Mouse (Mus musculus): ENCODE results near the gene Tdpoz1. TPM values are rescaled to one million over a fixed set of nuclear protein-coding genes. Genes with fewer than 3 reads are reported as not detected.
"Not testable (repeated sequence)": the region's sequence is repeated elsewhere in the genome, so short reads cannot be mapped to it uniquely, and the experiment has no call there.

Tdpoz1 gene
- not detected in 2 replicates for polyA plus RNA-seq (2012; rRNA removed)

DNA sequence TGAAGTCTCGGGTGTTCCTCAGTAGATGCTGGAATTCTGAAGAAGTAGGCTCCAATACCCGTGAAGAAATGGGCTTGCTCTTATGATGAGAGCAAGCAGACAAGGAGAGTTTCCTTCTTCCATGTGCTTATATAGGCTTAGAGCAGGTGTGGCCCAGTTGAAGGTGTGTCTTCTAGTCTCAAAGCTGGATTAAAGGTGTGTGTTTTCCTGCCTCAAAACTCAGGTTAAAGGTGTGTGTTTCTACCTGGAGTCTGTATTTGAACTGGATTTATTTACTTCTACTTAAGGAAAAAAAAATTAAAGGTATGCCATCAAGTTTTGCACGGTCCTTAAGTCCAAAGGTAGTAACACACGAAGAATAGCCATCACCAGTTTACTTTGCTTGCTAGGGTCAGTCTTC is at the start of gene Tdpoz1:
Gene Tdpoz1 (minus strand): TSS at position 101 of the 400 bp plus-strand sequence.
- H3K4me1 ChIP-seq (ENCODE audit: control insufficient read depth, insufficient read depth, low read length); H3K4me3 ChIP-seq (ENCODE audit: insufficient read depth, low read depth, low read length); H3K27me3 ChIP-seq (replicated peaks; ENCODE audit: control insufficient read depth, insufficient read depth, low read length); H3K27ac ChIP-seq (ENCODE audit: insufficient read depth, low read depth, low read length); DNase-seq; H3K36me3 ChIP-seq (ENCODE audit: control insufficient read depth, insufficient read depth, low read length): not testable (repeated sequence)
- 72% methylated on average over 3 of the region's 4 CpGs for whole genome bisulfite sequencing

- not testable (repeated sequence) for DNase-seq; H3K27me3 ChIP-seq (replicated peaks; ENCODE audit: control insufficient read depth, insufficient read depth, low read length); H3K36me3 ChIP-seq (ENCODE audit: control insufficient read depth, insufficient read depth, low read length); H3K27ac ChIP-seq (ENCODE audit: insufficient read depth, low read depth, low read length); H3K4me1 ChIP-seq (ENCODE audit: control insufficient read depth, insufficient read depth, low read length); H3K4me3 ChIP-seq (ENCODE audit: insufficient read depth, low read depth, low read length)
- 88% methylated on average over 2 of the region's 2 CpGs for WGBS
Observed at GRCm38 (mm10) chr3:93708969-93709637, 33.0 kb upstream of the Tdpoz1 start.

DNA sequence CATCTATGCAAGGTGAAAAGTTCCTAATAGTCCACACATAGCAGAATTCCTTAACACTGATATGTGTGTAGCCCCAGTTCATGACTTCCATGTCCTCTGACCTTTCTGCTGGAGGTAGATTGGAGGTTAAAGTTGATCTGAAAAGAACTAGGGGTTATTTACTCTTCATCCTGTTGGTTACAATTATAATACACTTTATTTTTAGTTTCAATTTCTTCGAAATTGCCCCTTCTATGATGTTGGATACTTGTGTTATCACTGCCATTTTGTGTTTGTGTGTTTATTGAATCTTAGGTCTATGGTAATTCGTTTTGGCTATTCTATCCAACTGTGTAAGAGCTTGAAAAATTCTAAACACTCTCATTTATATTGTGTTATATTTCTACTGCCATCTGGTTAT is 16.9 kb upstream of the Tdpoz1 start, which contains the start of gene Gm37596:
Gene Gm37596 (minus strand): TSS at position 101 of the 400 bp plus-strand sequence.
- H3K27ac ChIP-seq (ENCODE audit: insufficient read depth, low read depth, low read length); H3K36me3 ChIP-seq (ENCODE audit: control insufficient read depth, insufficient read depth, low read length); H3K4me3 ChIP-seq (ENCODE audit: insufficient read depth, low read depth, low read length); H3K4me1 ChIP-seq (ENCODE audit: control insufficient read depth, insufficient read depth, low read length); H3K27me3 ChIP-seq (replicated peaks; ENCODE audit: control insufficient read depth, insufficient read depth, low read length); DNase-seq: not testable (repeated sequence)
- WGBS: 40% methylated on average over 1 of the region's 2 CpGs

GRCm38 (mm10) chr3:93670805-93671503 is 5.2 kb downstream of the Tdpoz1 start:
- H3K4me3 ChIP-seq (ENCODE audit: insufficient read depth, low read depth, low read length); H3K4me1 ChIP-seq (ENCODE audit: control insufficient read depth, insufficient read depth, low read length); DNase-seq; H3K27me3 ChIP-seq (replicated peaks; ENCODE audit: control insufficient read depth, insufficient read depth, low read length); H3K36me3 ChIP-seq (ENCODE audit: control insufficient read depth, insufficient read depth, low read length); H3K27ac ChIP-seq (ENCODE audit: insufficient read depth, low read depth, low read length): not testable (repeated sequence)
- 71% methylated on average over 6 of the region's 6 CpGs for WGBS

DNA sequence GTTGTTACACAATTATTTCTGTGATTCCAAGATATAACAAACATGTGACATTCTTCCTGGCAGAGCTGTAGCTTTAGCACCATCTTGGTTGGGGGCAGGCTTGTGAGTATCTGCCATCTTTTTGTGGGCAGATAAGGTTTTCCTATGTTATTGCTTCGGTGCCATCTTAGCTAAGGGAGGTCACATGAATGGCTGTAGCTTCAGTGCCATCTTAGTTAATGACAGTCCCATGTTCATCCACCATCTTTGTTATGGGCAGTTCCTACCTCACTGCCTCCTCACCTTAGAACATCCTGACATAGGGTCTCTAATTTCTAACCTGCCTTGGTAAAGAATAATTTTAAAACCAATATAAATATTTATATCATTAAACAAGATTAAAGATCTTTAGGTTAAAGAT is 21.9 kb downstream of the Tdpoz1 start:
- H3K4me3 ChIP-seq (ENCODE audit: insufficient read depth, low read depth, low read length): no peak overlapping the region
- no peaks in the 10 kb centered on the region for H3K27me3 ChIP-seq (replicated peaks; ENCODE audit: control insufficient read depth, insufficient read depth, low read length)
- H3K36me3 ChIP-seq (ENCODE audit: control insufficient read depth, insufficient read depth, low read length): no peaks in the 10 kb centered on the region
- 74% methylated on average over 1 of the region's 1 CpGs for WGBS
- no peak overlapping the region for H3K27ac ChIP-seq (ENCODE audit: insufficient read depth, low read depth, low read length)
- DNase-seq: no peak
- H3K4me1 ChIP-seq (ENCODE audit: control insufficient read depth, insufficient read depth, low read length): no peaks in the 10 kb centered on the region
- no peak for TF ChIP-seq CTCF (conservative IDR thresholded peaks at IDR 0.05; ENCODE audit: insufficient read depth, insufficient read length, low read depth, low read length)
- no peak for TF ChIP-seq POLR2A (IDR thresholded peaks at IDR 0.05; ENCODE audit: low read depth, low read length)

GRCm38 (mm10) chr3:93652586-93652985 is 23.5 kb downstream of the Tdpoz1 start, which contains the start of gene Tdpoz2:
Tdpoz2 (minus strand) TSS chr3:93652686.
- no peaks in the 10 kb centered on the region for H3K36me3 ChIP-seq (ENCODE audit: control insufficient read depth, insufficient read depth, low read length)
- TF ChIP-seq CTCF (conservative IDR thresholded peaks at IDR 0.05; ENCODE audit: insufficient read depth, insufficient read length, low read depth, low read length): no peak
- TF ChIP-seq POLR2A (IDR thresholded peaks at IDR 0.05; ENCODE audit: low read depth, low read length): no peak
- no peaks in the 10 kb centered on the region for H3K4me1 ChIP-seq (ENCODE audit: control insufficient read depth, insufficient read depth, low read length)
- H3K4me3 ChIP-seq (ENCODE audit: insufficient read depth, low read depth, low read length): no peak within 1 kb of the TSS
- no peaks in the 10 kb centered on the region for H3K27me3 ChIP-seq (replicated peaks; ENCODE audit: control insufficient read depth, insufficient read depth, low read length)
- no peak within 1 kb of the TSS for H3K27ac ChIP-seq (ENCODE audit: insufficient read depth, low read depth, low read length)
- DNase-seq: no peak
- 86% methylated on average over 3 of the region's 3 CpGs for WGBS

DNA sequence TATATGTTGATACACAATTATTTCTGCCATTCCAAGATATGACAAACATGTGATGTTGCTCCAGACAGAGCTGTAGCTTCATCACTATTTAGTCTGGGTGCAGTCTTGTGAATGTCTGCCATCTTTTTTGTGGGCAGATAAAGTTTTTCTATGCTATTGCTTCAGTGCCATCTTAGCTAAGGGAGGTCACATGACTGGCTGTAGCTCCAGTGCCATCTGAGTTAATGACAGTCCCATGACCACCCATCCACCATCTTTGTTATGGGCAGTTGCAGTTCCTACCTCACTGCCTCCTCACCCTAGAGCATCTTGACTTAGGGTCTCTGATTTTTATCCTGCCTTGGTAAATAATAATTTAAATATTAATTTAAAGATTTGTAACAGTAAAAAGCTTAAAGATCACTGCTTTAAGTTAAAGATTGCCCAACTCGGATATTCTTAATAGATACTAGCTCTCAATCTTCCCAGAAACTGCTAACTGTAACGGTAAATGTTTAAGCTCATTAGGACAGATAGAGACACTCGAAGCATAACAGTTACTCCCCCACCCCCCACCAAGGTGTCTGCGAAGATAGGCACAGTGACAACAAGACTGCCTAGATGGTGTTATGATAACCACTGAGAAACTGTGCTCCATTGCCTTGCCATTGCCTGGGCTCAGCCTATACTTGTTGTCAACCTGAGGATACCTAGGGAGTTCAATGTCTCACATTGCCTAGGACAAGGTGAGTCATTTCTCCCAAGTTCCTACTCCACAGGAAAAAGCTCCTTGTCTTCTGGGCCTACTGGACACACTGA is 45.0 kb downstream of the Tdpoz1 start:
- not testable (repeated sequence) for H3K4me3 ChIP-seq (ENCODE audit: insufficient read depth, low read depth, low read length); H3K36me3 ChIP-seq (ENCODE audit: control insufficient read depth, insufficient read depth, low read length); H3K27ac ChIP-seq (ENCODE audit: insufficient read depth, low read depth, low read length); H3K4me1 ChIP-seq (ENCODE audit: control insufficient read depth, insufficient read depth, low read length); DNase-seq; H3K27me3 ChIP-seq (replicated peaks; ENCODE audit: control insufficient read depth, insufficient read depth, low read length)
- WGBS: 52% methylated on average over 4 of the region's 4 CpGs

Other genes starting within 250 kb of the Tdpoz1 start
- gene Tchh, start 234.0 kb downstream of the Tdpoz1 start, polyA plus RNA-seq (2012; rRNA removed): 0.83 and 1.5 TPM in 2 replicates
- gene Tchhl1, start 207.6 kb downstream of the Tdpoz1 start, polyA plus RNA-seq (2012; rRNA removed): 0.34 and 0.47 TPM in 2 replicates
- 183 and 285 TPM in 2 replicates for gene S100a11, start 155.8 kb downstream of the Tdpoz1 start, polyA plus RNA-seq (2012; rRNA removed)
- gene S100a10, start 121.2 kb downstream of the Tdpoz1 start, polyA plus RNA-seq (2012; rRNA removed): 83.6 and 104 TPM in 2 replicates
- gene Tdpoz2, start 23.6 kb downstream of the Tdpoz1 start, polyA plus RNA-seq (2012; rRNA removed): not detected in 2 replicates
- gene Gm37596, start 16.8 kb upstream of the Tdpoz1 start, polyA plus RNA-seq (2012; rRNA removed): not detected in 2 replicates
- not detected in 2 replicates for gene Gm5773, start 96.7 kb upstream of the Tdpoz1 start, polyA plus RNA-seq (2012; rRNA removed)
- gene Tdpoz4, start 120.1 kb upstream of the Tdpoz1 start, polyA plus RNA-seq (2012; rRNA removed): not detected in 2 replicates
- gene Tdpoz3, start 149.7 kb upstream of the Tdpoz1 start, polyA plus RNA-seq (2012; rRNA removed): not detected in 2 replicates